Mouse (Mus musculus) neural tube, embryonic 12.5 days (tissue): Measurements from ENCODE around the gene H1foo. TPM values are rescaled to one million over a fixed set of nuclear protein-coding genes. Genes with fewer than 3 reads are reported as not detected.

Source experiments
- ATAC-seq: fragments of 200-750 bp; cut with Nextera tagmentation; 2 replicates; pipeline ENCODE4 v1.8.0; 2017; ENCODE audit warnings: low read depth, mild to moderate bottlenecking, moderate TSS enrichment, moderate library complexity; ENCODE audit not compliant: low FRiP score
- H3K27ac ChIP-seq: fragments of 300-500 bp; sonication (generic); 2 replicates; pipeline ENCODE4 v1.5.1; 2016
- H3K27me3 ChIP-seq: fragments of 300-500 bp; sonication (generic); replicated peaks from 2 replicates; pipeline ENCODE4 v1.6.1; 2016; ENCODE audit warnings: mild to moderate bottlenecking
- H3K36me3 ChIP-seq: fragments of 300-500 bp; sonication (generic); 2 replicates; pipeline ENCODE4 v1.6.1; 2016; ENCODE audit warnings: mild to moderate bottlenecking
- H3K4me1 ChIP-seq: fragments of 300-500 bp; sonication (generic); 2 replicates; pipeline ENCODE4 v1.6.1; 2016
- H3K4me2 ChIP-seq: fragments of 300-500 bp; sonication (generic); replicated peaks from 2 replicates; pipeline ENCODE4 v1.6.1; 2016; ENCODE audit warnings: mild to moderate bottlenecking
- H3K4me3 ChIP-seq: fragments of 300-500 bp; sonication (generic); 2 replicates; pipeline ENCODE4 v1.5.1; 2016
- H3K9ac ChIP-seq: fragments of 300-500 bp; sonication (generic); 2 replicates; pipeline ENCODE4 v1.6.1; 2016; ENCODE audit warnings: mild to moderate bottlenecking
- H3K9me3 ChIP-seq: fragments of 300-500 bp; sonication (generic); 2 replicates; pipeline ENCODE4 v1.6.1; 2016; ENCODE audit warnings: mild to moderate bottlenecking
- WGBS: fragments of 180-500 bp; shearing (Covaris S2); methylation state at CpG from one replicate; pipeline ENCODE4 v1.1.7; 2016; 5-methylcytosine and 5-hydroxymethylcytosine counted together
- polyA plus RNA-seq: library from polyadenylated mRNA; unstranded; fragments of >200 nt; fragmentation: Nextera tagmentation; extraction: Ambion mirVana; gene quantifications from 2 replicates; pipeline ENCODE4 v1.2.1, GENCODE M21; 2016

The H1foo gene
- polyA plus RNA-seq, 1 experiment from 2014 or later, result not detected

DNA sequence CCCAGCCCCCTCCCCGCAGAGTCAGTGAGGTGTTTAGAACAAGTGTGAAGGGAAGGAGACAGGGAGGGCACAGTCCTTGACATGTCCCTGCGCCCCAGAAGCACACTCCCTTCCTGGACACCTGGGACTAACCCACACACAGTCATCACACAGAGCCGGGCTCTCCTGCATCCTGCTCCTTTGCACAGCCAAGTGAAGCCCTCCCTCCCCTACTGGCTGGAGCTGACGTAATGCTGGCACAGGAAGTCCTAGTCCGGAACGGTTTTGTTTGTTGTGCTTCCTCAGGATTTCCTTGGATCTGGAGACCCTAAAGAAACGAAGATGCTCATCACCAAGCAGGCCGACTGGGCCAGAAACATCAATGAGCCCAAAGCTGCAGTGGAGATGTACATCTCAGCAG lies 34.8 kb upstream of the H1foo start:
- ATAC-seq, result no peak
- 82% methylated on average over 8 of the region's 8 CpGs for WGBS
- no peak overlapping the region for H3K4me2 ChIP-seq
- H3K27ac ChIP-seq, result no peak overlapping the region
- no peak overlapping the region for H3K4me3 ChIP-seq
- H3K9me3 ChIP-seq, result no peaks in the 10 kb centered on the region
- H3K36me3 ChIP-seq, result peaks cover 19% of the 10 kb centered on the region
- no peak overlapping the region for H3K9ac ChIP-seq
- 0 out of 2 replicates have a peak, but pooled peaks cover 3% of the 10 kb centered on the region for H3K4me1 ChIP-seq
- no peaks in the 10 kb centered on the region for H3K27me3 ChIP-seq

GRCm38 (mm10) chr6:115911763-115912162 lies 33.0 kb upstream of the H1foo start:
- 80% methylated on average over 6 of the region's 6 CpGs for WGBS
- Histone ChIP-seq H3K36me3 (peaks cover 10% of the 10 kb centered on the region), H3K9me3 (no peaks in the 10 kb centered on the region), H3K4me2 (no peak overlapping the region), H3K27ac (no peak overlapping the region), H3K4me3 (no peak overlapping the region), H3K9ac (no peak overlapping the region), H3K27me3 (no peaks in the 10 kb centered on the region), H3K4me1 (0 out of 2 replicates have a peak, but pooled peaks cover 6% of the 10 kb centered on the region)
- no peak for ATAC-seq

DNA sequence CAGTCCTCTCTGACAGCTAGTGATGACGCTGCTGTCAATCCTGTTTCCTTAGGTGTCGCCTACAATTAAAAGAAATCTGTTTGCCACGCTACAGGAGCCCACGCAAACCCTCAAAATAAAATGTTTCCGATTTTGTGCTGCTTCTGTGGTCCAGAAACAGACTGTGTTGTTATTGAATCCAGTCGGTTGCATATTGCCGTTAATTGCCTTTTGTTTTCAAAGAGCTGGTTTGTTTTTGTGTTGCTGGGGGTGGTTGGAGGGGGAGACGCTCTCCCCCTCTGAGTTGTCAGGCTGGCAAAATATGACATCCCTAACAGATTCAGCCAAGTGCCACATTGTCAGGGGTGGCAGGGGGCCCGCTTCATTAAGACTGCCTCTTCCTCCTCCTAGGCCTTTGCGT lies 31.3 kb upstream of the H1foo start:
- Histone ChIP-seq H3K4me2 (no peak overlapping the region), H3K9ac (no peak overlapping the region), H3K27ac (no peak overlapping the region), H3K9me3 (no peaks in the 10 kb centered on the region), H3K4me1 (0 out of 2 replicates have a peak, but pooled peaks cover 6% of the 10 kb centered on the region), H3K27me3 (no peaks in the 10 kb centered on the region), H3K36me3 (peaks cover 10% of the 10 kb centered on the region), H3K4me3 (no peak overlapping the region)
- 86% methylated on average over 10 of the region's 10 CpGs for WGBS
- no peak for ATAC-seq

- Histone ChIP-seq H3K4me3 (no peak overlapping the region), H3K4me1 (0 out of 2 replicates have a peak, but pooled peaks cover 4% of the 10 kb centered on the region), H3K36me3 (peaks cover 10% of the 10 kb centered on the region), H3K4me2 (no peak overlapping the region), H3K27me3 (no peaks in the 10 kb centered on the region), H3K9ac (no peak overlapping the region), H3K27ac (no peak overlapping the region), H3K9me3 (no peaks in the 10 kb centered on the region)
- ATAC-seq, result no peak
- 88% methylated on average over 15 of the region's 15 CpGs for WGBS
Measured at GRCm38 (mm10) chr6:115914511-115915202, 30.1 kb upstream of the H1foo start.

GRCm38 (mm10) chr6:115915601-115916445 lies 28.9 kb upstream of the H1foo start:
- Histone ChIP-seq H3K27me3 (no peaks in the 10 kb centered on the region), H3K9ac (no peak overlapping the region), H3K27ac (no peak overlapping the region), H3K36me3 (peaks cover 7% of the 10 kb centered on the region), H3K9me3 (no peaks in the 10 kb centered on the region), H3K4me3 (no peak overlapping the region), H3K4me2 (no peak overlapping the region), H3K4me1 (0 out of 2 replicates have a peak, but pooled peaks cover 4% of the 10 kb centered on the region)
- no peak for ATAC-seq
- 74% methylated on average over 17 of the region's 17 CpGs for WGBS

GRCm38 (mm10) chr6:115916611-115917010 lies 28.1 kb upstream of the H1foo start:
- Histone ChIP-seq H3K4me3 (no peak overlapping the region), H3K36me3 (peaks cover 7% of the 10 kb centered on the region), H3K4me2 (no peak overlapping the region), H3K4me1 (0 out of 2 replicates have a peak, but pooled peaks cover 4% of the 10 kb centered on the region), H3K9ac (no peak overlapping the region), H3K27ac (no peak overlapping the region), H3K27me3 (no peaks in the 10 kb centered on the region), H3K9me3 (no peaks in the 10 kb centered on the region)
- 90% methylated on average over 5 of the region's 5 CpGs for WGBS
- ATAC-seq, result no peak

DNA sequence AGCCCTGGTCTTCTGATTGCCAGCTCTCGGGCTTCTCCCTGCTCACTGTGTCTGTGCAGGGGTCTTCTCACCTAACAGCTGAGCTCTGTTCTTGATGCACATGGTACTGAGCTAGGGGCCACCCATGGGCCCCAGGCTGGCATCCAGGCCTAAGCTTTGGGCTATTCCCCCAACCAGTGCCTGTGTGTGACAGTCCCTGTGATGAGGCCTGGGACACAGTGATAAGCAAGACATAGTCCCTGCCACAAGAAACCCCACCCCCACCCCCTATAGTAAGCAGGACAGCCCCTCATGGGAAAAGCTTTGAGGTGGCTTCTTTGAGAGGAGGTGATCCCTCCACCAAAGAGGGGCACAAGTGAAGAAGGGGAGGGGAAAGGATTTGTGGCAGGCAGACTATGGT lies 26.1 kb upstream of the H1foo start:
- Histone ChIP-seq H3K4me2 (no peak overlapping the region), H3K27me3 (no peaks in the 10 kb centered on the region), H3K36me3 (peaks cover 7% of the 10 kb centered on the region), H3K27ac (no peak overlapping the region), H3K4me1 (0 out of 2 replicates have a peak, but pooled peaks cover 4% of the 10 kb centered on the region), H3K4me3 (no peak overlapping the region), H3K9me3 (no peaks in the 10 kb centered on the region), H3K9ac (no peak overlapping the region)
- 83% methylated on average over 1 of the region's 1 CpGs for WGBS
- no peak for ATAC-seq

DNA sequence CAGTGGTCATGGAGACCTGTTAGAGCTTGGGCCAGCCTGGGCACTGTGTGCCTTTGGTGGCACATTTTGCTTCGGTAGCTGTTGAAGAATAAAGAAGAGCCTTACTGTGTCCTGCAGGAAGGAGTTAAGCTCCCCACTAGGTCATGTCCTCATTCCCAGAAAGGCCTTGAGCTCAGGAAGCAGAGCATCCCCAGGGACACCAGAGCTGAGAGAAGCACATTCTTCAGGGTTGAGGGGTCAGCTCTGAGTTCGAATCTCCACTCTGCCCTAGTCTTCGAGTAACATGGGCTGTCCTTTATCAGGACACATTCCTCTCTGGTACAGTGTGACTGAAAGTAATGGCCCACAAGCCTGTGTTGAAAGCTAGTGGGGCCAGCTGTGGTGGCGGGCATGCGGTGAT lies 24.9 kb upstream of the H1foo start:
- H3K9ac ChIP-seq, result no peak overlapping the region
- 94% methylated on average over 5 of the region's 5 CpGs for WGBS
- no peak overlapping the region for H3K4me3 ChIP-seq
- ATAC-seq, result no peak
- H3K4me2 ChIP-seq, result no peak overlapping the region
- H3K9me3 ChIP-seq, result no peaks in the 10 kb centered on the region
- no peaks in the 10 kb centered on the region for H3K27me3 ChIP-seq
- H3K27ac ChIP-seq, result no peak overlapping the region
- H3K36me3 ChIP-seq, result peaks cover 7% of the 10 kb centered on the region
- 0 out of 2 replicates have a peak, but pooled peaks cover 4% of the 10 kb centered on the region for H3K4me1 ChIP-seq

- Histone ChIP-seq H3K4me2 (no peak overlapping the region), H3K27me3 (no peaks in the 10 kb centered on the region), H3K9ac (no peak overlapping the region), H3K27ac (no peak overlapping the region), H3K9me3 (no peaks in the 10 kb centered on the region), H3K36me3 (no peaks in the 10 kb centered on the region), H3K4me3 (no peak overlapping the region), H3K4me1 (peaks cover 10% of the 10 kb centered on the region; the same call in 1 of the 2 replicates)
- ATAC-seq, result no peak
- 47% methylated on average over 6 of the region's 6 CpGs for WGBS
Measured at GRCm38 (mm10) chr6:115924829-115925228, 19.9 kb upstream of the H1foo start.

DNA sequence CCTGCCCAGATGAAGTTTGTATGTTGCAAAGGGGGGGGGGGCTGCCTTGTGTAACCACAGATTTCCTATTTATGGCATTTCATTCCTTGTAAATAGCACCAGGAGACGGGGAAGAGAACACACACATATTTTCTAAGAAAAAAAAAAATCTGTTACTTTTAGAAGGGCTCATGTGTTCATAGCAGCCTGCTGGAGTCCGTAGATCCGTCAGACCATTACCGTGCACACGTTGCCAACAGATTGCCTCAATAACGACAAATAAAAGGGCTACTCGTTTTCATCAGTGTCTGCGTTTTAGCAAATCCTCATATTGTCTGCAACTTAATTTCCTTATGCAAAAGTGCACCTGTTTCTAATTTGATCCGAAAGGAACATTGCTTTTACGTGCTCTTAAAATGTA lies 18.3 kb upstream of the H1foo start:
- 77% methylated on average over 10 of the region's 10 CpGs for WGBS
- no peak for ATAC-seq
- Histone ChIP-seq H3K36me3 (no peaks in the 10 kb centered on the region), H3K4me2 (no peak overlapping the region), H3K9me3 (no peaks in the 10 kb centered on the region), H3K9ac (no peak overlapping the region), H3K4me3 (no peak overlapping the region), H3K4me1 (peaks cover 13% of the 10 kb centered on the region; the same call in 1 of the 2 replicates), H3K27me3 (no peaks in the 10 kb centered on the region), H3K27ac (no peak overlapping the region)

DNA sequence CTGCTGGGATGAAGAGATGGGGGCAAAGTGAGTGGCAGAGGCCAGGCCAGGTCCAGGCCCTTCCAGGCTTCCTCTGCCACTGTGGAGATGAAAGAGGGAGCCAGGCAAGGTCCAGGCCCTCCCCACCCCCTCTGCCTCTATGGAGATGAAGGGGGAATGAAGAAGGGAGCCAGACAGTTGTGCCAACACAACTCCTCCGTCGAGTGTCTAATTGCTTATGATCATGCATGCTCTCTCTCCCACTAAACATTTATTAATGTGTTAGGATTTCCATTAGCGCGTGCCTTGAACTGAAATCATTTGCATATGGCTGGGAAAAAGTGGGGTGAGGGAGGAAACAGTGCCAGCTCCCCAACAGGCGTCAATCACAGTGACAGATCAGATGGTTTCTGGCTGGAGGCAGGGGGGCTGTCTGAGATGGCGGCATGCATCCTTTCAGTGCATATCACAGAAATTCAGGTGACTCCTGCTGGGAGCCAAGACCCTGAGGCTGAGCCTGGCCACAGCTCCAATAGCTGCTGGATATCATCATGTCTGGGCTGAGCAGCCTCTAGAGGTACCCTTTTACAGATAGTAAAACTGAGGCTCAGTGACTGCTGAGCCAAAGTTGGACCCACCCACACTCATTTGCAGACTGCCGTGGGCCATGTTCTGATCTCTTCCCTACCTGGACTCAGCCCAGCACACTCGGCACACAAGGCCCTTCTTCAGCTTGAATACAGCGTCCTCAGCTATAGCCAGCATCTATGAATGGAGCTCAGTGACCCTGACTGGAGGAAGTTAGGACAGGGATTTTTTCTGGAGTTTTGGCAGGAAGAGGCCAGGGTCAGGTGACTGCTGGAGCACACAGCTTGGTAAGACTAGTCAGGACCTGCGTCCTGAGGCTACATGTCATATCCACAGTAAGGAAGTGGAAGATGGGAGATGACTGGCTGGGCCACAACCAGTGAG lies 17.2 kb upstream of the H1foo start:
- Histone ChIP-seq H3K9me3 (no peaks in the 10 kb centered on the region), H3K4me2 (no peak overlapping the region), H3K36me3 (no peaks in the 10 kb centered on the region), H3K27ac (no peak overlapping the region), H3K27me3 (no peaks in the 10 kb centered on the region), H3K4me1 (peaks cover 13% of the 10 kb centered on the region; the same call in 1 of the 2 replicates), H3K9ac (no peak overlapping the region), H3K4me3 (no peak overlapping the region)
- 80% methylated on average over 10 of the region's 10 CpGs for WGBS
- peak; percentile 37; the same call in 1 of the 2 replicates for ATAC-seq
